Mouse (Mus musculus): ENCODE results near the gene Fer. TPM values are rescaled to one million over a fixed set of nuclear protein-coding genes. Genes with fewer than 3 reads are reported as not detected.

Gene Fer
- polyA plus RNA-seq, 1 experiment, result 67.9 TPM

GRCm38 (mm10) chr17:63988710-63989109 lies 125.8 kb downstream of the Fer start:
- Histone ChIP-seq H3K4me1 (ENCODE audit: control insufficient read depth, insufficient read depth, low read length) (peaks cover 2% of the 10 kb centered on the region), H3K4me3 (ENCODE audit: insufficient read depth, low read length) (no peak overlapping the region), H3K27ac (ENCODE audit: insufficient read depth, low read length) (no peak overlapping the region)
- TF ChIP-seq CTCF (IDR thresholded peaks at IDR 0.05; ENCODE audit: borderline replicate concordance, insufficient read depth, low read length) (no peak), POLR2A (IDR thresholded peaks at IDR 0.05; ENCODE audit: low read depth, low read length) (no peak)

DNA sequence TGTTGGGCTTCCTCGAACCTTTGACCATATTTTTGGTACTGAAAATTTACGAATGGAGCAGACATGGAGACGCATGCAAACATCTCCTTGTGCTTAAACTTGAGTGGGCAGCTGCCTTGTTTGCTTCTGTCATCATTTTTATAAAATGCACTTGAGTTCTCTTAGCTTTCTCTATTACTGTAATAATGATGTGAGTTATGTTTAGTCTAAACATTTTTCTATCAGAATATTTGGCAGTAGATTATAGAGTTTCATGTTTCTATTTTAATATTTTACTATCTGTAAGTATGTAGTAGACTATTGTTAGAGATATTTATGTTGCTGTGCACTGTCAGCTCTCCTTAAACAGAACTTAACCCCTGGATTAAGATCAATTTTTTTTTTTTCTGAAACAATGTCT lies 128.3 kb downstream of the Fer start:
- H3K4me3 ChIP-seq (ENCODE audit: insufficient read depth, low read length), result no peak overlapping the region
- H3K4me1 ChIP-seq (ENCODE audit: control insufficient read depth, insufficient read depth, low read length), result peaks cover 7% of the 10 kb centered on the region
- no peak overlapping the region for H3K27ac ChIP-seq (ENCODE audit: insufficient read depth, low read length)
- TF ChIP-seq POLR2A (IDR thresholded peaks at IDR 0.05; ENCODE audit: low read depth, low read length) (no peak), CTCF (IDR thresholded peaks at IDR 0.05; ENCODE audit: borderline replicate concordance, insufficient read depth, low read length) (no peak)

GRCm38 (mm10) chr17:63995921-63996320 lies 133.1 kb downstream of the Fer start:
- H3K4me1 ChIP-seq (ENCODE audit: control insufficient read depth, insufficient read depth, low read length), result peaks cover 7% of the 10 kb centered on the region
- no peak for TF ChIP-seq POLR2A (IDR thresholded peaks at IDR 0.05; ENCODE audit: low read depth, low read length)
- no peak for TF ChIP-seq CTCF (IDR thresholded peaks at IDR 0.05; ENCODE audit: borderline replicate concordance, insufficient read depth, low read length)
- H3K4me3 ChIP-seq (ENCODE audit: insufficient read depth, low read length), result no peak overlapping the region
- no peak overlapping the region for H3K27ac ChIP-seq (ENCODE audit: insufficient read depth, low read length)

DNA sequence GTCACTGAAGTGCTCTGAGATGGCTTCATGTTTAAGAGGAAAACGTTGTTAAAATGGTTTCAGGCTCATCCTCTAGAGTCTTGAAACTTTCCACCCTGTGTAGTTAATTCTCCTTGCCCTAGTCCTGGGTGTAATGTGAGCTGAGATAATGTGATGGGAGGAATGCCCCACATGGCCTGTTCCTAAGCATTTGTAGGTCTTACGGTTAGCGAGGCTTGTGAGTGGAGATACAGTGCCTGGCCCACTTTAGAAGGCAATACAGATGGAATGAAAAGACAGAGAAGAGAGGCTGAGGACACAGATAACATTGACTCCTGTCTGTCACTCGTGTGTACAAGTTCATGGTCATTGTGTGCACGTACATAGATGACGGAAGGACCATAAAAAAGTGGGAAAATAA lies 134.8 kb downstream of the Fer start:
- TF ChIP-seq CTCF (IDR thresholded peaks at IDR 0.05; ENCODE audit: borderline replicate concordance, insufficient read depth, low read length) (no peak), POLR2A (IDR thresholded peaks at IDR 0.05; ENCODE audit: low read depth, low read length) (no peak)
- H3K27ac ChIP-seq (ENCODE audit: insufficient read depth, low read length), result no peak overlapping the region
- H3K4me3 ChIP-seq (ENCODE audit: insufficient read depth, low read length), result no peak overlapping the region
- H3K4me1 ChIP-seq (ENCODE audit: control insufficient read depth, insufficient read depth, low read length), result peaks cover 7% of the 10 kb centered on the region

DNA sequence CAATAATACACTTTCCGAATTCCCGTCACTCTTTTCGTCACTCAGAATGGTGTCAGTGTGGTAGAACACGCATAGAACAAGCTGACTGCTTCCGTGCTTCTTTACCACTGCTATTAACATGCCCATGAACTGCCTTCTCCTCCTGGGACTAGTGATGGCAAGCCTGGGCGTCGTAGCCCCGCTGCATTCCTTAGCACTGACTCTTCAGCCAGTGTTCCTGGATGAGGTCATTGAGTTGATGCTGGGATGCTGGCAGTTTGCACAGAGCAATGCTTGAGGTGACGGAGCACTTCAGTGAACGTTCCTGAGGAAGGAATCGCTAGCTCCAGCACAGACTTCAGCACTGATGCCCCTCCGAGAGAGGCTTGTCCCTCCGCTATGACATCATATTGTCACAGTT lies 140.6 kb downstream of the Fer start:
- TF ChIP-seq POLR2A (IDR thresholded peaks at IDR 0.05; ENCODE audit: low read depth, low read length) (no peak), CTCF (IDR thresholded peaks at IDR 0.05; ENCODE audit: borderline replicate concordance, insufficient read depth, low read length) (no peak)
- H3K4me3 ChIP-seq (ENCODE audit: insufficient read depth, low read length), result no peak overlapping the region
- H3K4me1 ChIP-seq (ENCODE audit: control insufficient read depth, insufficient read depth, low read length), result no peaks in the 10 kb centered on the region
- H3K27ac ChIP-seq (ENCODE audit: insufficient read depth, low read length), result peak overlapping the region; percentile 71; the same call in 1 of the 2 replicates

DNA sequence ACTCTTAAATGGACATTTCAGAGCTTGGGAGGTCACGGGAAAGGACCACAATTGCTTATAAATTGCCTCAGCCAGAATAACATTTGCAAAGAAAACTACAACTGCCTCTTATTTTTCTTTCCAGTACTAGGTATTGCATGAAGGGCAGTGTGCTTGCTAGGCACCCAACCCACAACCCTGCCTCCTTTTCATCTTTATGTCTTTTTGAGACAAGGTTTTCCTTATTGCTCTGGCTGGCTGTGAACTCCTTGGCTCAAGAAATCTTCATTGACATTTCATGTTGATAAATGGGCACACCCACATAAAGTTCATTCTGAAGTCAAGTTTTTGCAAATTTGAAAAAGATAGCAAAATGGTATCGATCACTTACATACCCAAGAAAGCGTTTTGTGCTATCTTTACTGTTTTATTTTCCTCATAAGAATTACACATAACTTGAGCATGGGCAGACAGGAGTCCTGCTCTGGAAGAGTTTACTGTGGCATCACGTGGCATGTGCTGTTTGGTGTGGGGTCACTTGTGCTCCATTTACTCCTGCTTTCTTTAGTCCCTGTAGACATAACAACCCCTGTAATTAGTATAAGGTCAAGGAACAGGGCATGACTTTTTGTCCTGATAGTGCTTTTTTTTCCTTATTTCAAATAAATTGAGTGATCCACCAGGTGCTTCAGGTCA lies 142.8 kb downstream of the Fer start:
- TF ChIP-seq CTCF (IDR thresholded peaks at IDR 0.05; ENCODE audit: borderline replicate concordance, insufficient read depth, low read length), result no peak
- no peak for TF ChIP-seq POLR2A (IDR thresholded peaks at IDR 0.05; ENCODE audit: low read depth, low read length)
- Histone ChIP-seq H3K4me3 (ENCODE audit: insufficient read depth, low read length) (no peak overlapping the region), H3K27ac (ENCODE audit: insufficient read depth, low read length) (no peak overlapping the region), H3K4me1 (ENCODE audit: control insufficient read depth, insufficient read depth, low read length) (no peaks in the 10 kb centered on the region)

DNA sequence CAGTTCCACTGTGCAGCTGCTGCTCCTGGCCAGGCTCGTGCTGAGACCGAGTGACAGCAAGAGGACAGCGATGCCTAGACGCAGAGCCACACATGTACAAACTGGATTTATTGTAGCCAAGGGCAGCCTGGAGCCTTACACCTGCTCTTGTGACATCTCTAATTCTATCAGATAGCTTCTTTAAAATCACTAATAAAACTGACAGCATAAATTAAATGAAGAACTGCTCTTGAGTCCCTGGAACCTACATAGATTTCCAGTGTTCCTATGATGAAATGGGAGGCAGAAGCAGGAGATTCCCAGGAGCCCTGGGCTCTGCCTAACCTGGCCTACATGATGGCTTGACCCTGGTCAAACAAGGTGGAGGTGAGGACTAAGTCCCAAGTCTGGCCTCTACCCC lies 153.7 kb downstream of the Fer start:
- Histone ChIP-seq H3K4me1 (ENCODE audit: control insufficient read depth, insufficient read depth, low read length) (no peaks in the 10 kb centered on the region), H3K27ac (ENCODE audit: insufficient read depth, low read length) (no peak overlapping the region), H3K4me3 (ENCODE audit: insufficient read depth, low read length) (no peak overlapping the region)
- TF ChIP-seq POLR2A (IDR thresholded peaks at IDR 0.05; ENCODE audit: low read depth, low read length) (no peak), CTCF (IDR thresholded peaks at IDR 0.05; ENCODE audit: borderline replicate concordance, insufficient read depth, low read length) (no peak)

- Histone ChIP-seq H3K4me3 (ENCODE audit: insufficient read depth, low read length) (no peak overlapping the region), H3K27ac (ENCODE audit: insufficient read depth, low read length) (no peak overlapping the region), H3K4me1 (ENCODE audit: control insufficient read depth, insufficient read depth, low read length) (no peaks in the 10 kb centered on the region)
- no peak for TF ChIP-seq CTCF (IDR thresholded peaks at IDR 0.05; ENCODE audit: borderline replicate concordance, insufficient read depth, low read length)
- no peak for TF ChIP-seq POLR2A (IDR thresholded peaks at IDR 0.05; ENCODE audit: low read depth, low read length)
Measured at GRCm38 (mm10) chr17:64018240-64018639, 155.4 kb downstream of the Fer start.

GRCm38 (mm10) chr17:64018870-64019269 lies 156.0 kb downstream of the Fer start:
- Histone ChIP-seq H3K4me1 (ENCODE audit: control insufficient read depth, insufficient read depth, low read length) (no peaks in the 10 kb centered on the region), H3K4me3 (ENCODE audit: insufficient read depth, low read length) (no peak overlapping the region), H3K27ac (ENCODE audit: insufficient read depth, low read length) (no peak overlapping the region)
- TF ChIP-seq POLR2A (IDR thresholded peaks at IDR 0.05; ENCODE audit: low read depth, low read length) (no peak), CTCF (IDR thresholded peaks at IDR 0.05; ENCODE audit: borderline replicate concordance, insufficient read depth, low read length) (no peak)

- TF ChIP-seq POLR2A (IDR thresholded peaks at IDR 0.05; ENCODE audit: low read depth, low read length) (no peak), CTCF (IDR thresholded peaks at IDR 0.05; ENCODE audit: borderline replicate concordance, insufficient read depth, low read length) (no peak)
- Histone ChIP-seq H3K4me1 (ENCODE audit: control insufficient read depth, insufficient read depth, low read length) (no peaks in the 10 kb centered on the region), H3K4me3 (ENCODE audit: insufficient read depth, low read length) (no peak overlapping the region), H3K27ac (ENCODE audit: insufficient read depth, low read length) (no peak overlapping the region)
Measured at GRCm38 (mm10) chr17:64019646-64020045, 156.8 kb downstream of the Fer start.
